Mouse (Mus musculus) CH12.LX (cell line): ENCODE measurements at regions not wholly inside any gene's neighbourhood (a gene's known extent, or its start where the extent isn't known, plus 50 kb on each side); places are given as distances from the start of the nearest gene placed in this dataset.

Experiments
- DNase-seq: peaks from one replicate; pipeline ENCODE4 v3.0.0-alpha.2; 2013; ENCODE audit errors: extremely low read depth
- H3K27ac ChIP-seq: 2 replicates; pipeline ENCODE4 v1.5.1; 2012; ENCODE audit warnings: low read depth, mild to moderate bottlenecking, control low read depth, moderate library complexity; ENCODE audit not compliant: insufficient read depth
- H3K27me3 ChIP-seq: replicated peaks from 2 replicates; pipeline ENCODE3; 2012; ENCODE audit warnings: inconsistent platforms
- H3K36me3 ChIP-seq, 2 experiments: replicated peaks in 1 of 2; 2 replicates each; pipeline versions ENCODE3 to v1.6.1; 2012; ENCODE audit warnings: inconsistent platforms in 1 of 2, low read length in 1 of 2, mild to moderate bottlenecking in 1 of 2, mixed read lengths in 1 of 2, moderate library complexity in 1 of 2; ENCODE audit not compliant: control insufficient read depth in 1 of 2, insufficient read depth in 1 of 2
- H3K4me1 ChIP-seq, 2 experiments: 2 replicates each; pipeline ENCODE4 v1.6.1; 2012; ENCODE audit warnings: inconsistent platforms in 1 of 2, moderate library complexity in 1 of 2; ENCODE audit not compliant: insufficient read depth in 2 of 2, control insufficient read depth in 1 of 2
- H3K4me2 ChIP-seq: 2 replicates; pipeline ENCODE4 v1.6.1; 2012; ENCODE audit warnings: low read depth, mild to moderate bottlenecking, control low read depth; ENCODE audit not compliant: poor library complexity, insufficient read depth, severe bottlenecking
- H3K4me3 ChIP-seq, 3 experiments: fragments of 150-350 bp in 1 of 3; sonication (generic) in 1 of 3; replicated peaks in 1 of 3; 2 replicates each; pipeline versions ENCODE3 to v1.5.1; 2011 to 2012; ENCODE audit warnings: low read depth in 2 of 3, low read length in 2 of 3, mild to moderate bottlenecking in 2 of 3, moderate library complexity in 2 of 3, control low read depth in 1 of 3, improper control_type of control experiment in 1 of 3, inconsistent platforms in 1 of 3, mixed read lengths in 1 of 3; ENCODE audit not compliant: poor library complexity in 1 of 3
- H3K79me2 ChIP-seq: replicated peaks from 2 replicates; pipeline ENCODE4 v1.6.1; 2012; ENCODE audit warnings: mild to moderate bottlenecking, moderate library complexity; ENCODE audit not compliant: control insufficient read depth, poor library complexity, insufficient read depth, severe bottlenecking; ENCODE audit errors: extremely low read depth
- H3K9ac ChIP-seq: 2 replicates; pipeline ENCODE4 v1.6.1; 2012; ENCODE audit warnings: low read depth, mild to moderate bottlenecking, control low read depth, moderate library complexity; ENCODE audit not compliant: insufficient read depth
- H3K9me3 ChIP-seq: replicated peaks from 2 replicates; pipeline ENCODE3; 2012; ENCODE audit warnings: low read length, inconsistent platforms, mixed read lengths
- BHLHE40 ChIP-seq: IDR thresholded peaks from 2 replicates; pipeline ENCODE4 v1.6.1; 2011; ENCODE audit warnings: mild to moderate bottlenecking, low read depth, low read length, improper control_type of control experiment
- CHD1 ChIP-seq: IDR thresholded peaks from 2 replicates; pipeline ENCODE4 v1.6.1; 2012; ENCODE audit warnings: low read depth, low read length, improper control_type of control experiment, inconsistent platforms
- ELF1 ChIP-seq: IDR thresholded peaks from 2 replicates; pipeline ENCODE4 v1.6.1; 2014; ENCODE audit warnings: low read depth, mild to moderate bottlenecking, inconsistent platforms, low read length, improper control_type of control experiment
- ETS1 ChIP-seq: conservative IDR thresholded peaks from 2 replicates; pipeline ENCODE4 v1.6.1; 2012; ENCODE audit warnings: low read depth, mild to moderate bottlenecking, inconsistent platforms, low read length, improper control_type of control experiment, moderate library complexity
- GABPA ChIP-seq: IDR thresholded peaks from 2 replicates; pipeline ENCODE4 v1.6.1; 2012; ENCODE audit warnings: low read depth, low read length, improper control_type of control experiment, inconsistent platforms; ENCODE audit not compliant: insufficient replicate concordance
- JUN ChIP-seq: IDR thresholded peaks from 2 replicates; pipeline ENCODE4 v1.6.1; 2011; ENCODE audit warnings: low read depth, mild to moderate bottlenecking, low read length, improper control_type of control experiment, moderate library complexity; ENCODE audit not compliant: insufficient read depth
- KAT2A ChIP-seq: IDR thresholded peaks from 2 replicates; pipeline ENCODE4 v1.6.1; 2012; ENCODE audit warnings: low read length, improper control_type of control experiment, inconsistent platforms; ENCODE audit not compliant: insufficient replicate concordance
- MAFK ChIP-seq: IDR thresholded peaks from 2 replicates; pipeline ENCODE4 v1.6.1; 2011; ENCODE audit warnings: low read length, improper control_type of control experiment; ENCODE audit not compliant: insufficient replicate concordance
- MAX ChIP-seq: IDR thresholded peaks from 2 replicates; pipeline ENCODE4 v1.6.1; 2011; ENCODE audit warnings: low read length, improper control_type of control experiment
- MAZ ChIP-seq: IDR thresholded peaks from 2 replicates; pipeline ENCODE4 v1.6.1; 2012; ENCODE audit warnings: low read depth, mild to moderate bottlenecking, inconsistent platforms, low read length, improper control_type of control experiment, moderate library complexity
- NELFE ChIP-seq: IDR thresholded peaks from 2 replicates; pipeline ENCODE4 v1.6.1; 2011; ENCODE audit warnings: low read depth, low read length, improper control_type of control experiment
- POLR2A ChIP-seq: IDR thresholded peaks from 2 replicates; pipeline ENCODE4 v1.6.1; 2011; ENCODE audit warnings: low read depth, mild to moderate bottlenecking, improper control_type of control experiment, low read length
- POLR2AphosphoS2 ChIP-seq: IDR thresholded peaks from 2 replicates; pipeline ENCODE4 v1.6.1; 2011; ENCODE audit warnings: low read depth, low read length, improper control_type of control experiment
- RCOR1 ChIP-seq: conservative IDR thresholded peaks from 2 replicates; pipeline ENCODE4 v1.6.1; 2012; ENCODE audit warnings: low read depth, mild to moderate bottlenecking, inconsistent platforms, low read length, improper control_type of control experiment
- SIN3A ChIP-seq: IDR thresholded peaks from 2 replicates; pipeline ENCODE4 v1.6.1; 2012; ENCODE audit warnings: low read length, improper control_type of control experiment, inconsistent platforms
- SMC3 ChIP-seq: IDR thresholded peaks from 2 replicates; pipeline ENCODE4 v1.6.1; 2011; ENCODE audit warnings: low read depth, low read length, improper control_type of control experiment
- TBP ChIP-seq: conservative IDR thresholded peaks from 2 replicates; pipeline ENCODE4 v1.6.1; 2011; ENCODE audit warnings: low read depth, low read length, improper control_type of control experiment
- UBTF ChIP-seq: IDR thresholded peaks from 2 replicates; pipeline ENCODE4 v1.6.1; 2012; ENCODE audit warnings: low read depth, mild to moderate bottlenecking, inconsistent platforms, low read length, improper control_type of control experiment, moderate library complexity
- ZC3H11A ChIP-seq: IDR thresholded peaks from 2 replicates; pipeline ENCODE4 v1.6.1; 2012; ENCODE audit warnings: low read depth, mild to moderate bottlenecking, inconsistent platforms, low read length, improper control_type of control experiment
- ZMIZ1 ChIP-seq: IDR thresholded peaks from 2 replicates; pipeline ENCODE4 v1.6.1; 2012; ENCODE audit warnings: low read depth, mild to moderate bottlenecking, inconsistent platforms, low read length, improper control_type of control experiment
- dilution Hi-C: fragments of 300-500 bp; cut with MboI; formaldehyde crosslinking; loops from 2 replicates; pipeline ENCODE4 v1.14.3; 2020; ENCODE audit warnings: low sequenced_read_pairs; ENCODE audit not compliant: extremely low pct_unique_long_range_greater_than_20kb, extremely low pct_ligation_motif_present
- in situ Hi-C: fragments of 300-500 bp; cut with MboI; formaldehyde crosslinking; loops from 3 replicates; pipeline ENCODE4 v1.14.3; 2019; ENCODE audit warnings: low sequenced_read_pairs, low pct_ligation_motif_present, low pct_unique_long_range_greater_than_20kb, mixed read lengths

DNA sequence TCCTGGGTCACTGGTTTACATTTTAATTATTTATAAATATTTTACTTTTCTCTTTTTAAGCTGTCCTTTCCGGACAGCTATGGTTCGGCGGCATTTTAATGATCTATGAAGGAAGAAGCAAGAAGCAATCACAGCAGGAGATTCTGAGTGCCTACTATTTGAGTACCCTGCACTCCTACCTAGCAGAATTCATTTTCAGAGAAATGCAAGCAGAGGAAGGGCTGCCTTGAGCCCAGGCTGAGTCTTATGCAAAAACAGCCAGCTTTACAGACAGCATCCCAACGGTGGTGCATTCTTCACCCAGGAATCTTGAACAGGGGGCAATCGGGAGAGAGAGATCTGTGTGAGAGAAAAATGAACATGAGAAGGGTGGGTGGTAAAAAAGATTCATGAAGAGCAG, 97.7 kb upstream of the Ankrd1 start:
- no peak for DNase-seq
- Histone ChIP-seq H3K79me2 (no peaks in the 10 kb centered on the region), H3K4me3 (no peak overlapping the region), H3K9ac (no peak overlapping the region), H3K9me3 (no peaks in the 10 kb centered on the region), H3K27ac (no peak overlapping the region), H3K4me2 (no peak overlapping the region), H3K27me3 (no peaks in the 10 kb centered on the region), H3K4me1 (peaks cover 6 to 37% of the 10 kb centered on the region in 2 experiments), H3K36me3 (no peaks in the 10 kb centered on the region)
- no peak for TF ChIP-seq GABPA
- no peak for TF ChIP-seq POLR2A
- no peak for TF ChIP-seq ZC3H11A
- TF ChIP-seq MAX, result no peak
- no peak for TF ChIP-seq BHLHE40
- no peak for TF ChIP-seq JUN
- no peak for TF ChIP-seq KAT2A
- no peak for TF ChIP-seq NELFE
- no peak for TF ChIP-seq ZMIZ1
- no peak for TF ChIP-seq POLR2AphosphoS2
- TF ChIP-seq TBP, result no peak
- no peak for TF ChIP-seq SMC3
- TF ChIP-seq MAZ, result no peak
- no peak for TF ChIP-seq RCOR1
- TF ChIP-seq SIN3A, result no peak
- in situ Hi-C loops (no loop called here), dilution Hi-C loops (no loop called here)

GRCm38 (mm10) chr19:36218921-36219320, 99.0 kb upstream of the Ankrd1 start:
- H3K79me2 ChIP-seq, result no peaks in the 10 kb centered on the region
- no peak overlapping the region for H3K27ac ChIP-seq
- in situ Hi-C loops (no loop called here), dilution Hi-C loops (no loop called here)
- TF ChIP-seq SMC3, result no peak
- no peak for TF ChIP-seq ELF1
- TF ChIP-seq UBTF, result no peak
- no peak for TF ChIP-seq ETS1
- TF ChIP-seq MAFK, result no peak
- TF ChIP-seq BHLHE40, result no peak
- TF ChIP-seq CHD1, result no peak
- H3K9me3 ChIP-seq, result no peaks in the 10 kb centered on the region
- no peak for DNase-seq
- H3K4me1 ChIP-seq, result peaks cover 11 to 51% of the 10 kb centered on the region in 2 experiments
- no peak overlapping the region for H3K9ac ChIP-seq
- H3K27me3 ChIP-seq, result no peaks in the 10 kb centered on the region
- H3K4me3 ChIP-seq, result no peak overlapping the region
- H3K4me2 ChIP-seq, result no peak overlapping the region
- no peaks in the 10 kb centered on the region for H3K36me3 ChIP-seq
